Mouse (Mus musculus): ENCODE data around the gene Ankef1. TPM values are rescaled to one million over a fixed set of nuclear protein-coding genes. Genes with fewer than 3 reads are reported as not detected.
A peak's percentile ranks its signal among the peaks of the same experiment; 100 is the strongest.

Gene Ankef1
- polyA plus RNA-seq, 1 experiment = 257 TPM

DNA sequence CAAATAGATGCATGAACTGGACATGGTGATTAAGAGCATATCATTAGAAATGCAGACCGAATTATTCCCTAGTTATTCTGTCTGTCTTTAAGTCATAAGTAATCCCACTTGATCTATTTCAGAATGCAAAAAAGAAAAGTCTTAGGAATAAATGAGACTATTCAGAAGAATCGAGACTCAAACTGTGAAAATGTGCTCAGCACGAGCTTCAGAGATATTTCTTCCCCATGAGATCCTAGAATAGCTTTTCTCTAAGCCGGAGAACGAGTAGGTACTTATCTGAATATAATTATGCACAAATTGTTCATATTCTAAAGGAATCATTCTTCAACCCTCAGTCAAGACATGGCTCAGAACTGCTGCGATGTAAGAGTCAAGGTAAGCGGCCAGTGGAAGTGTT lies 27.2 kb downstream of the Ankef1 start:
- no peaks in the 10 kb centered on the region for H3K36me3 ChIP-seq (ENCODE audit: control insufficient read depth, insufficient read depth, low read length)
- H3K27ac ChIP-seq (ENCODE audit: control insufficient read depth, insufficient read depth, low read depth, low read length) = no peak overlapping the region
- no peaks in the 10 kb centered on the region; the same call in 1 of the 2 replicates for H3K4me1 ChIP-seq (ENCODE audit: control insufficient read depth, insufficient read depth, low read length)
- H3K4me3 ChIP-seq (ENCODE audit: control insufficient read depth, low read depth, low read length) = no peak overlapping the region
- TF ChIP-seq POLR2A (IDR thresholded peaks at IDR 0.05; ENCODE audit: control insufficient read depth, low read depth, low read length) (no peak), CTCF (IDR thresholded peaks at IDR 0.05; ENCODE audit: control insufficient read depth, insufficient read depth, insufficient replicate concordance, low read depth, low read length) (no peak)
- no peaks in the 10 kb centered on the region for H3K27me3 ChIP-seq (ENCODE audit: control insufficient read depth, insufficient read depth, low read length)

DNA sequence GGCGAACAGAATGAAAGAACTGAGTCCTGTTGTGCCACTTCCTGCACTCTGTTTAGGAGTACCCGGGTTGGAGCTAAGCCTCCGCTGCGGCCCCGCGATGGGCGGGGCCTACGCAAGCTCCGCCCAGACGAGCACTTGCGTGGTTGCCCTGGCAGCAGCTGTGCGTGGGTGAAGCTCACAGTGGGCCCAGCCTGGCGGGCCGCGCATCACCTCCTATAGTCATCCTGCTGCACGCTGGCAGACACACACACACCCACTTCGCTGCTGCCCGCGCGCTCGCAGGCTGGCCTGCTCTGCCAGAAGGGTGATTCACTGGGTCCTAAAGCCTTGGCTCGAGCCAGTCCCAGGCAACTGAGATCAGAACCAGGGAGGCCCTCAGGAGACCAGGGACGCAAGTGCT lies 30.3 kb downstream of the Ankef1 start:
- peak overlapping the region; percentile 93 for H3K4me3 ChIP-seq (ENCODE audit: control insufficient read depth, low read depth, low read length)
- H3K36me3 ChIP-seq (ENCODE audit: control insufficient read depth, insufficient read depth, low read length) = no peaks in the 10 kb centered on the region
- peak overlapping the region; percentile 85 for H3K27ac ChIP-seq (ENCODE audit: control insufficient read depth, insufficient read depth, low read depth, low read length)
- H3K27me3 ChIP-seq (ENCODE audit: control insufficient read depth, insufficient read depth, low read length) = no peaks in the 10 kb centered on the region
- TF ChIP-seq POLR2A (IDR thresholded peaks at IDR 0.05; ENCODE audit: control insufficient read depth, low read depth, low read length) (peak; percentile 98), CTCF (IDR thresholded peaks at IDR 0.05; ENCODE audit: control insufficient read depth, insufficient read depth, insufficient replicate concordance, low read depth, low read length) (no peak)
- H3K4me1 ChIP-seq (ENCODE audit: control insufficient read depth, insufficient read depth, low read length) = no peaks in the 10 kb centered on the region; the same call in 1 of the 2 replicates

DNA sequence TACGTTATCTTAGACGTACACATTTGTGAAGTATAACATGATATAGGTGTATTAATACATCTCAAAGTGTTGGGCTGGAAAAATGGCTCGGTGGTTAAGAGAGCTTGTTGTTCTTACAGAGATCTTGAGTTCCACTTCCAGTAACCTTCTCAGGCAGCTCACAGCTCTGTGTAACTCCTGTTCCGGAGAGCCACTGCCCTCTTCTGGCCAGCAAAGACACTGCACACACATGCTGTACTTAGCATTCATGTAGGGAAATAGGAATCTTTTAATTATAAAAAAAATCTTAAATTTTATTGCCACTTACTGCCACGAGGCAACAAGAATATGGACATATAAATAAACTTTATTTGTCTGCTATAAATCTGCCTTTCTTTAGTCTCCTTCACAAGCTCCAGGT lies 56.3 kb downstream of the Ankef1 start:
- Histone ChIP-seq H3K27ac (ENCODE audit: control insufficient read depth, insufficient read depth, low read depth, low read length) (no peak overlapping the region), H3K27me3 (ENCODE audit: control insufficient read depth, insufficient read depth, low read length) (no peaks in the 10 kb centered on the region), H3K4me3 (ENCODE audit: control insufficient read depth, low read depth, low read length) (no peak overlapping the region), H3K36me3 (ENCODE audit: control insufficient read depth, insufficient read depth, low read length) (no peaks in the 10 kb centered on the region; the same call in 1 of the 2 replicates), H3K4me1 (ENCODE audit: control insufficient read depth, insufficient read depth, low read length) (no peaks in the 10 kb centered on the region)
- no peak for TF ChIP-seq POLR2A (IDR thresholded peaks at IDR 0.05; ENCODE audit: control insufficient read depth, low read depth, low read length)
- no peak; the same call in 1 of the 2 replicates for TF ChIP-seq CTCF (IDR thresholded peaks at IDR 0.05; ENCODE audit: control insufficient read depth, insufficient read depth, insufficient replicate concordance, low read depth, low read length)

DNA sequence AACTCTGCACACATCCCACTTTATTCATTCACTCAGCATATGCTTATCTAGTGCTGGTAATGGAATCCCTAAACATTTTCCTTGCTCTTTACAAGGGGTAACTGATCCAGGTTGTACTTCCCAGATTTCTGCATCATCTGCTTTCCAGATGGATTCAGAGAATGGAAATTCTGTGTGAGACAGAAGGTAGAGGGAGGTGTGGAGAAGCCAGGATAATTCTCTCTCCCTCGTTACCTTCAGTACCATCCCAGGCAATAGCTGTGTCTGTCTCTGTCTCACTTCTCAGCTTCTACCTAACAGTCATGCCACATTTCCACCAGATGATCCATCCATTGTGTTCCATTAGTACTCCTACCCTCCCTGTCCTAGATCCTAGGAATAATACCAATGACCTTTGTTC lies 60.6 kb downstream of the Ankef1 start:
- Histone ChIP-seq H3K27me3 (ENCODE audit: control insufficient read depth, insufficient read depth, low read length) (no peaks in the 10 kb centered on the region), H3K4me3 (ENCODE audit: control insufficient read depth, low read depth, low read length) (no peak overlapping the region), H3K4me1 (ENCODE audit: control insufficient read depth, insufficient read depth, low read length) (no peaks in the 10 kb centered on the region), H3K27ac (ENCODE audit: control insufficient read depth, insufficient read depth, low read depth, low read length) (no peak overlapping the region), H3K36me3 (ENCODE audit: control insufficient read depth, insufficient read depth, low read length) (no peaks in the 10 kb centered on the region)
- TF ChIP-seq POLR2A (IDR thresholded peaks at IDR 0.05; ENCODE audit: control insufficient read depth, low read depth, low read length) (no peak), CTCF (IDR thresholded peaks at IDR 0.05; ENCODE audit: control insufficient read depth, insufficient read depth, insufficient replicate concordance, low read depth, low read length) (no peak)

DNA sequence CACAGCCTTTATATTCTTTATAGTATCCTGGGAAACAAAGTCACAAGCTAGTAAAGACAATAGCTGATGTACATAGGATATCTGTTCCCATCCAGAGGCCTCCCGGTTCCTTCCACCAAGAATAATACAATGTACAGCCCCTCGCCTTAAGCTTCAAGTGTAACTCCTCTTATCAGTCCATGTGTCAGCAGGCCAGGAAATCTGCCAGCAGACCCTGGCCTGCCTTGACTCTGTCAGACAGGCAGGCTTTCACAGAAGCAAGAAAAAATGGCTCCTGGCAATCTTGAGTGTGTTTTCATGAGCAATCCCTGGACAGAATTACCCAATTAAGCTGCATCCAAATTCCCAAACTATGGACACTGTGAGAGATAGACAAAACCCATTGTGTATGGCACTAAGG lies 69.1 kb downstream of the Ankef1 start:
- no peak overlapping the region for H3K4me3 ChIP-seq (ENCODE audit: control insufficient read depth, low read depth, low read length)
- no peak overlapping the region for H3K27ac ChIP-seq (ENCODE audit: control insufficient read depth, insufficient read depth, low read depth, low read length)
- H3K36me3 ChIP-seq (ENCODE audit: control insufficient read depth, insufficient read depth, low read length) = no peaks in the 10 kb centered on the region
- TF ChIP-seq POLR2A (IDR thresholded peaks at IDR 0.05; ENCODE audit: control insufficient read depth, low read depth, low read length) (no peak), CTCF (IDR thresholded peaks at IDR 0.05; ENCODE audit: control insufficient read depth, insufficient read depth, insufficient replicate concordance, low read depth, low read length) (no peak)
- H3K27me3 ChIP-seq (ENCODE audit: control insufficient read depth, insufficient read depth, low read length) = no peaks in the 10 kb centered on the region
- no peaks in the 10 kb centered on the region for H3K4me1 ChIP-seq (ENCODE audit: control insufficient read depth, insufficient read depth, low read length)

- TF ChIP-seq POLR2A (IDR thresholded peaks at IDR 0.05; ENCODE audit: control insufficient read depth, low read depth, low read length) = no peak
- no peak for TF ChIP-seq CTCF (IDR thresholded peaks at IDR 0.05; ENCODE audit: control insufficient read depth, insufficient read depth, insufficient replicate concordance, low read depth, low read length)
- Histone ChIP-seq H3K4me3 (ENCODE audit: control insufficient read depth, low read depth, low read length) (no peak overlapping the region), H3K27ac (ENCODE audit: control insufficient read depth, insufficient read depth, low read depth, low read length) (no peak overlapping the region), H3K4me1 (ENCODE audit: control insufficient read depth, insufficient read depth, low read length) (no peaks in the 10 kb centered on the region), H3K36me3 (ENCODE audit: control insufficient read depth, insufficient read depth, low read length) (no peaks in the 10 kb centered on the region), H3K27me3 (ENCODE audit: control insufficient read depth, insufficient read depth, low read length) (no peaks in the 10 kb centered on the region)
Observed at GRCm38 (mm10) chr2:136582762-136583161, 81.1 kb downstream of the Ankef1 start.

- H3K4me1 ChIP-seq (ENCODE audit: control insufficient read depth, insufficient read depth, low read length) = no peaks in the 10 kb centered on the region
- no peak overlapping the region for H3K27ac ChIP-seq (ENCODE audit: control insufficient read depth, insufficient read depth, low read depth, low read length)
- TF ChIP-seq CTCF (IDR thresholded peaks at IDR 0.05; ENCODE audit: control insufficient read depth, insufficient read depth, insufficient replicate concordance, low read depth, low read length) (no peak), POLR2A (IDR thresholded peaks at IDR 0.05; ENCODE audit: control insufficient read depth, low read depth, low read length) (no peak)
- H3K27me3 ChIP-seq (ENCODE audit: control insufficient read depth, insufficient read depth, low read length) = no peaks in the 10 kb centered on the region
- no peaks in the 10 kb centered on the region for H3K36me3 ChIP-seq (ENCODE audit: control insufficient read depth, insufficient read depth, low read length)
- no peak overlapping the region for H3K4me3 ChIP-seq (ENCODE audit: control insufficient read depth, low read depth, low read length)
Observed at GRCm38 (mm10) chr2:136588811-136589210, 87.1 kb downstream of the Ankef1 start.

- Histone ChIP-seq H3K27ac (ENCODE audit: control insufficient read depth, insufficient read depth, low read depth, low read length) (no peak overlapping the region), H3K36me3 (ENCODE audit: control insufficient read depth, insufficient read depth, low read length) (no peaks in the 10 kb centered on the region), H3K4me3 (ENCODE audit: control insufficient read depth, low read depth, low read length) (no peak overlapping the region), H3K4me1 (ENCODE audit: control insufficient read depth, insufficient read depth, low read length) (no peaks in the 10 kb centered on the region), H3K27me3 (ENCODE audit: control insufficient read depth, insufficient read depth, low read length) (no peaks in the 10 kb centered on the region)
- TF ChIP-seq POLR2A (IDR thresholded peaks at IDR 0.05; ENCODE audit: control insufficient read depth, low read depth, low read length) (no peak), CTCF (IDR thresholded peaks at IDR 0.05; ENCODE audit: control insufficient read depth, insufficient read depth, insufficient replicate concordance, low read depth, low read length) (peak; percentile 26; the same call in 1 of the 2 replicates)
Observed at GRCm38 (mm10) chr2:136596451-136596850, 94.7 kb downstream of the Ankef1 start.

All from testis, adult 2 months (tissue).